Mouse (Mus musculus) brain, embryonic 14.5 days (tissue): ENCODE data around the gene 2010111I01Rik.

Source experiments
- CTCF ChIP-seq: fragments of 200-500 bp; IDR thresholded peaks from 2 replicates; pipeline ENCODE4 v1.5.1; 2012; ENCODE audit warnings: inconsistent platforms, mild to moderate bottlenecking, moderate library complexity, borderline replicate concordance; ENCODE audit not compliant: insufficient read depth, insufficient read length; ENCODE audit errors: extremely low read depth
- POLR2A ChIP-seq: fragments of 200-500 bp; IDR thresholded peaks from 2 replicates; pipeline ENCODE4 v1.6.1; 2012; ENCODE audit warnings: mild to moderate bottlenecking, inconsistent platforms, borderline replicate concordance; ENCODE audit not compliant: poor library complexity, insufficient read depth, insufficient read length, severe bottlenecking; ENCODE audit errors: extremely low read depth

GRCm38 (mm10) chr13:63216537-63216936, 251.8 kb downstream of the 2010111I01Rik start:
- TF ChIP-seq POLR2A = no peak
- TF ChIP-seq CTCF = no peak
